Mouse (Mus musculus) gastrocnemius, adult 18-20 months (tissue): ENCODE measurements around the gene Clip4. TPM values are rescaled to one million over a fixed set of nuclear protein-coding genes. Genes with fewer than 3 reads are reported as not detected.

Experiments
- DNase-seq: peaks from one replicate; pipeline ENCODE4 v3.0.0; 2021; ENCODE audit warnings: low spot score
- total RNA-seq, 2 experiments: library from RNA; stranded (reverse); gene quantifications; 2 replicates each; pipeline ENCODE4 v1.2.3; 2021

Clip4 gene
- total RNA-seq, 2 experiments from 2014 or later, result 138 to 152 TPM

GRCm38 (mm10) chr17:71791109-71791508 is 22.8 kb downstream of the Clip4 start:
- no peak for DNase-seq

- DNase-seq, result no peak
Measured at GRCm38 (mm10) chr17:71791622-71792021, 23.3 kb downstream of the Clip4 start.

DNA sequence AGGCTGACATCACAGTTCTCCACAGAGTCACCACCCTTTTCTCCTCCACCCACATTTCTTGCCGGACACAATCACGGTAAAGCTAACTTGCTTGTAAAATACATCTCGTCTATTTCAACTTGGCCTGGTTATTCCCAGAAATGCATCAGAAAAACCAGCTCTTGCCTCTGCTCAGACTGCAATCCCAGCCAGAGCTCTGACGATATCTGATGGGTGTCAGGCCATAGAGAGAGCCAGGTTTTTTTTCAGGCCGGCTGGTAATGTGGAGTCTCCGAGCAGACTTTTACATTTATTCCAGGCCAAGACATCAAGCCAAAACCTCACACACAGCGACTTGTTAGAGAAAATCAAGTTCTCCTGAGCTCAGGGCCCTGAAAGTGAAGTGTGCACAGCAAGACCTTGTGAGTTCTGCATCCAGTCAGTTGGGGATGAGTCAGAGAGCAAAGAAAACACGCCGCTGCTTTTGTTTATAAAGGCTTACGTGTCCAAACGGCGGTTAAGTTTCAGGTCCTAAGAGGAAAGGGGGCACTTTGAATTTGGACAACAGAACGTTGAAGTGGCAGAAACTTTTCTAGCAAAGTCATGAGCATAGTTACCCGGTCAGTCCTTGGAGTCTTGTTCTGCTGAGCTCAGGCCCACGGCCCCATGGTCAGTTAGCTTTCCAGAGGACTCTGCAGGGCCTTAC is 27.4 kb downstream of the Clip4 start:
- DNase-seq, result no peak

GRCm38 (mm10) chr17:71803456-71803855 is 35.2 kb downstream of the Clip4 start:
- DNase-seq, result no peak

- DNase-seq, result no peak
Measured at GRCm38 (mm10) chr17:71803876-71804275, 35.6 kb downstream of the Clip4 start.

- peak; percentile 7 for DNase-seq
Measured at GRCm38 (mm10) chr17:71811070-71811469, 42.8 kb downstream of the Clip4 start.

- no peak for DNase-seq
Measured at GRCm38 (mm10) chr17:71816136-71816864, 48.0 kb downstream of the Clip4 start.

DNA sequence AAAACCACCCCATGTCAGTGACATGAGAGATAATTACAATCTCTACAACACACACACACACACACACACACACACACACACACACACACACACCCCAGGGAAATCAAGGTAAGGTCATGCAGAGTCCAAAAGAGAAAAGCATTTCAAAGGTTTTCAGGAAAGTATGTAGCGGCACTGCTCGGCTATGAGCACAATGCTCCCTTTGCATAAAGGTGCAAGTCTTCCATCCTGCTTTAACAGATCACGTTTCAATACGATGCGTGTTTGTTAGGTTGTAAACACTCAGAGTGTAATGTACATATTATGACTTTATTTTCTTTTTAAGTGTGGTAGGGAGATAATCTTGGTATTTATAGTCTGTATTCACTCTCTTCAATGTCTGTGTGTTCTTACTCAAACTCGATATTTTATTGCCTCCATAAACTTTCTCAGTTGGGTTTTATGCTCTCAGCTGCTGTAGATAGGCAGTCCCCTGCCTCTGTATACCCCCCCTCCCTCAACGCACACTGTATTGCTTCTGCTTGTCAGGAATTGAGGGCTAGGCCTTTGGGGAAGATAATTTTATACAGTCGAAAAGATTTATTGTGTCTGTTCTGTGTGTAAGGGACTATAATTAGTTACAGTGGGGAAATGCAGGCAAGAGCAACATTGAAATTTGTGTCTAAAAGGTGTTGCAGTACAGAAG is 55.5 kb downstream of the Clip4 start:
- DNase-seq, result no peak

DNA sequence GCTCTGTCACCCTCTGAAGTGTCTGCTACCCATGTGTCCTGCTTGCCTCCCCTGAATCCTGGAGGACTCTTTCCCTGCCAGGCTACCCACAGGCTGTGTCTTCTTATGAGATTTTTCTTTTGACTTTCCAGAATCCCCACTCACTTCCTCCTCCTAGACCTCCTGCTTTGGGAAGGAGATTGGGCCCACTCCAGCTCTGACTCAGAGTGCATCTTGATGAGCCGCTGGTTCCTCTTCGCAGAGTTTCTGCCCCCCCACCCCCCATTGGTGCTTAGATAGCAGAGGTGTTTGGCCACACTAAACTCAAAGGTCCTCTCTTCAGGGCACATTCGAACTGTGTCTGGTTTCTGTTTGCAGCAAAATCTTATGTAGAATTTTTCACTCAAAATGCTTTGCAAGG is 58.3 kb downstream of the Clip4 start:
- DNase-seq, result no peak

- DNase-seq, result no peak
Measured at GRCm38 (mm10) chr17:71827627-71828026, 59.4 kb downstream of the Clip4 start.

DNA sequence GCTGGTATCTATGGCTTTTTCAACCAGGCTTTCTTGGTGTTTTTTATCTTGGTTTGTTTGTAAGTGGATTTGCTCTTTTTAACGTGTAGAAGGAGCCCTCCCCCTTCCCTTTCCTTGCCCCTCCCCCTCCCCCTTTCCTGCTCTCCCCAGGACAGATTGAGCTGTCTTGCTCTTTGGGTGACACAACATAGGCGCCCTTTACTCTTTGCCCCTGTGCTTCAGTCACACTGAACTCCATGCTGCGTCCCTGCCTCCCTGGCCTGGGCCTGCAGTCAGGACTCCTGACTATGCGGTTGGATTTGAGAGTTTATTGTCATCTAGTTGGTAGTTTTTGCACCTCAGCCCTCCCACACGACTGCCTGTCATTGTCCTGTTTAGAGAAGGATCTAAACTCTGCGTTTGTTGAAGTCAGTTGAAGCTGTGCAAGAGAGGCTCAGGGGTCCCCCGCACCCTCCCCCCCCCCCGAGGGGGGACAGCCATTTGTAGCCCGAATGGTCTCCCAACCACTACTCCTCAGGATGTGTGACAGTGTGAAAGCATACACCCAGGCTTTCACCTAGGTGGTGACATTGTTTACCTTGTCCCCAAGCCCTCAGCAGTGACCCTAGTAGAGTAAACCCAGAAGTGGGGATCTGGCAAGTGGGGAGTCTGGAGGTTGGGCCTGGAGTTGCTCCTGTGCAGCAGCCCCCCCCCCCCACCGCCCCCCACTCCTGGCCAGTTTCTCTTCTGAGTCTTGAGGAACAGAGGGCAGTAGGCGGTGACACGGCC is 60.6 kb downstream of the Clip4 start:
- DNase-seq, result no peak

GRCm38 (mm10) chr17:71831960-71832359 is 63.7 kb downstream of the Clip4 start:
- no peak for DNase-seq

DNA sequence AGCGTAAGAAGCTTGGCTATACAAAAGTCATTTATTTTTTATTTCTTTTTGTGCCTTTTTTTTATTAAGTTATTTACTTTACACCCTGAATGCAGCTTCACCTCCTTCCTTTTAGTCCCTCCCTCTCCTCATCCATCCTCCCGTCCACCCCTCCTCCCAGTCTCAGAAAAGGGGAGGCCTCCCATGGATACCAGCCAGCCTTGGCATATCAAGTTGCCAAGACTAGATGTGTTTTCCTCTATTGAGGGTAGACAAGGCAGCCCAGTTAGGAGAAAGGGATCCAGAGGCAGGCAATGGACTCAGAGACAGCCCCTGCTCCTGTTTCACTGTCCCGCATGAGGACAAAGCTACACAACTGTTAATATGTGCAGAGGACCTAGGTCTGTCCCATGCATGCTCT is 93.9 kb downstream of the Clip4 start:
- no peak for DNase-seq

GRCm38 (mm10) chr17:71862895-71863294 is 94.6 kb downstream of the Clip4 start:
- DNase-seq, result no peak

GRCm38 (mm10) chr17:71864039-71864438 is 95.8 kb downstream of the Clip4 start:
- DNase-seq, result no peak

DNA sequence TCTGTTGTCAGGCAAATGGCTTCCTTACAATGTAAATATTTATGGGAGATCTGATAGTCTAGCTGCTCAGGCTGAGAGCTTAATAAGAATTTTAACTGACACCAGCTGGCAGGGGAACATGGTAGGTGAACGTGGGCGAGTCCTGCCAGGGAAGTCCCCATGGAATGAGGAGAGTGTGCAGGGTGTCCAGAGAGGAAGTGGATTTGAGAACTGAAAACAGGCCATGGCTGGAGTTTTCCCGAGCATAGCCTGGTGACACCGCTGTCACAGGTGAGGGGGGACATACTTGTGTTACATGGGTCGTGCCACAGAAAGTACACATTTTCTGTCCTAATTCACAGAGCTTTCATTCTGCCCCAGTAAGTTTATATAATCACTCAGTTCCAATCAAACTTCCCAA is 97.2 kb downstream of the Clip4 start:
- no peak for DNase-seq

GRCm38 (mm10) chr17:71867892-71868291 is 99.6 kb downstream of the Clip4 start:
- no peak for DNase-seq

DNA sequence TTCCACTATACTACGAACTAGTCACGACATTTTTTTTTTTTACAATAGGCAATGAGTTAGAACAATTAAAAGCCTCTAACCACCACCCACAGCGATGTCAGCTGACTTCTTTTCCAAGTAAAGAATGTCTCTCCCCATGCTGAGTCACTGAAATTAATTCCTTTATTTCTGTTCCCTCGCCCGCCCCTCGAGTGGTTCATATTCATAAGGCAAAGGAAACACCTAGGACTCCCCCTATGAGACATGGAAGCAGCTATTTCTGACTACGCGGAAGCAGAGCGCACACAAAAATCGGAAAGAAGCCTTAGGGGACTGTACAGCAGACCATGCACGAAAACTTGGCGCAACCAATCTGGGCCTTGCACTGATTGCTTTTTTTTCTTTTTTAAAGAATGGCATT is 100.6 kb downstream of the Clip4 start:
- no peak for DNase-seq

DNA sequence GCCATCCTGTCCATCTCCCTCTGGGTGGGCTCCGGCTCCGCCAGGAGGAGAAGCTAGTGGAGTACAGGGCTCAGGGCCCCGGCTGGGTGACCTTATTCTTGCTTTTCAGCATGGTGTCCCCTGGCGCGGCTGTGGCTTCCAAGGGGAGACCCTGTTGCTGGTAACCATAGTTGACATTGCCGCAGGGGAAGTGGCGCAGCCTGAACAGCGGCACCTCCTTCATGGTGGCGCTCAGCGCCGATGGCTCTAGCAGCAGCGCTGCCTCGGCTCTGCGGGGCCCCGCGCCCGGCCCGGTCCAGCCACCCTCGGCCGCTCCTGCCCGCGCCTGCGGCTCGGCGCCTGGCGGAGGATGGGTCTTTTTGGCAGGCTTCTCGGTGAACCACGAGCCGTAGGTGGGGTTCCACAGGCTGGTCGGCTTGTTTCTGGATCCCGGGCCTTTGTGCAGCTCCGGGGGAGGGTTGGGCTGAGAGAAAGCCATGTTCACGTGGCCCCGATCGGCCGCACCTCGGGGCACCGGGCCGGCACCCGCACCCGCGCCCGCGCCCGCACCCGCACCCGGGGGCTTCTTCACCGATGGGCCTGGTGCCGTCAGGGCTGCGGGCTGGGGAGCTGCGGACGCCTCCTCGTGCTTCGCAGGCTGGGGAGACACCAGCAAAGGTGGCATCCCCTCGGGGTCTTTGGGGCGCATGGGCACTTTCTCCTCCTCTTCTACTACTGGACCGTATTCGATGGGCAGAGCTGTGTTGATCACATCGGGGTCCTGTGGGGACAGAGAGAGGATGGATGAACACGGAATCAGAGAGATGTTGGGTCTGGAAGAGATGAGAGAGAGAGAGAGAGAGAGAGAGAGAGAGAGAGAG is 101.3 kb downstream of the Clip4 start:
- no peak for DNase-seq

DNA sequence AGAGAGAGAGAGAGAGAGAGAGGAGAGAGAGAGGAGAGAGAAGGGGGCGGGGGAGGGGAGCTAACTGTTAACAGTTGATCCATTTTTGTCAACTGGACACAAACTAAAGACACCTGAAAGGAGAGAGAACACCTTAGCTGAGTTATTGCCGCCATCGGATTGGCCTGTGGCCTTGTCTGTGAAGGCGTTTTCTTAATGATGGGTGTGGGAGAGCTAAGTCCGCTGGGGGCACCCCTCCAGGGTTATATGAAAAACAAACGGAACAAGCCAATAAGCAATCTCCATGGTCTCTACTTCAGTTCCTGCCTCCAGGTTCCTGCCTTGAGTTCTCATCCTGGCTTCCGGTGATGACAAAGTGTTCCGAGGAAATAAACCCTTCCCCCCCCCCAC is 102.0 kb downstream of the Clip4 start:
- no peak for DNase-seq

DNA sequence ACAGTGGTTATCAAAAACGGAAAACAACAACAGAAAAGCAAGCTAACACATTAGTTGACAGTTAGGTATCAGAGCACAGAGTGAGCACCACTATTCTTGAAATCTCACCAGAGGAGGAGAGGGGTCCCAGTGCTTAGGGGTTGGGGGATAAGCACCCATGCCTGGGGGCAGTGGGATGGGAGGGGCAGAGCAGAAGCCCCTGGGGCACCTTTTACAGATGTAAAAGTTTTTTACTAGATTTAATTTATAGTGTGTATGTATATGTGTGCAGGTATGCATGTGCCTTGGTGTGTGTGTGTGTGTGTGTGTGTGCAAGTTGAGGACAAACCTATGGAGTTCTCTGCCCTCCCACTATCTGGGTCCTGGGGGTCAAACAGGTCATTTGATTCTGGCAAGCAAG is 102.4 kb downstream of the Clip4 start:
- DNase-seq, result no peak
